Mouse (Mus musculus) liver, adult 2 months (tissue): ENCODE measurements around the gene Borcs6. TPM values are rescaled to one million over a fixed set of nuclear protein-coding genes. Genes with fewer than 3 reads are reported as not detected.

Experiments used
- DNase-seq: peaks from one replicate; pipeline ENCODE4 v3.0.0-alpha.2; 2011; ENCODE audit warnings: low read depth, low spot score; ENCODE audit errors: extremely low read depth
- H3K27ac ChIP-seq: fragments of 200-500 bp; replicated peaks from 2 replicates; pipeline ENCODE4 v1.5.1; 2012; ENCODE audit warnings: low read depth, mild to moderate bottlenecking, control low read depth, inconsistent platforms, low read length; ENCODE audit not compliant: insufficient read depth
- H3K27me3 ChIP-seq: fragments of 200-500 bp; 2 replicates; pipeline ENCODE4 v1.6.1; 2012; ENCODE audit warnings: mild to moderate bottlenecking, moderate library complexity, low read length, inconsistent platforms; ENCODE audit not compliant: control insufficient read depth, insufficient read depth
- H3K36me3 ChIP-seq: fragments of 200-500 bp; 2 replicates; pipeline ENCODE4 v1.6.1; 2012; ENCODE audit warnings: low read length, inconsistent platforms; ENCODE audit not compliant: control insufficient read depth, insufficient read depth
- H3K4me1 ChIP-seq: fragments of 200-500 bp; 2 replicates; pipeline ENCODE4 v1.6.1; 2011; ENCODE audit warnings: low read length; ENCODE audit not compliant: control insufficient read depth, insufficient read depth
- H3K4me3 ChIP-seq: fragments of 200-500 bp; 2 replicates; pipeline ENCODE4 v1.5.1; 2011; ENCODE audit warnings: low read depth, mild to moderate bottlenecking, control low read depth, low read length, moderate library complexity; ENCODE audit not compliant: insufficient read depth
- H3K79me2 ChIP-seq: fragments of 200-500 bp; 2 replicates; pipeline ENCODE4 v1.6.1; 2012; ENCODE audit warnings: inconsistent platforms, mild to moderate bottlenecking, low read length, moderate library complexity; ENCODE audit not compliant: control insufficient read depth, insufficient read depth
- H3K9ac ChIP-seq: fragments of 200-500 bp; 2 replicates; pipeline ENCODE4 v1.6.1; 2012; ENCODE audit warnings: low read depth, mild to moderate bottlenecking, control low read depth, inconsistent platforms, low read length
- CTCF ChIP-seq: fragments of 200-500 bp; IDR thresholded peaks from 2 replicates; pipeline ENCODE4 v1.5.1; 2011; ENCODE audit warnings: low read depth, low read length, control low read depth
- POLR2A ChIP-seq: fragments of 200-500 bp; IDR thresholded peaks from 2 replicates; pipeline ENCODE4 v1.6.1; 2011; ENCODE audit warnings: low read length, control low read depth; ENCODE audit not compliant: insufficient read depth; ENCODE audit errors: extremely low read depth
- WGBS: fragments of 180-500 bp; shearing (Covaris S2); methylation state at CpG from one replicate; pipeline ENCODE4 v1.1.7; 2018; 5-methylcytosine and 5-hydroxymethylcytosine counted together
- polyA plus RNA-seq: library from polyadenylated mRNA; depleted of rRNA; stranded (reverse); fragments of >200 nt; gene quantifications from 2 replicates; pipeline ENCODE4 v1.2.3, GENCODE M21; 2012
- total RNA-seq: library from RNA; depleted of rRNA; stranded (reverse); fragments of >200 nt; gene quantifications from 2 replicates; pipeline ENCODE4 v1.2.3, GENCODE M21; 2014

Borcs6 gene
- total and polyA plus RNA-seq, 2 experiments = 6.5 to 11.2 TPM

DNA sequence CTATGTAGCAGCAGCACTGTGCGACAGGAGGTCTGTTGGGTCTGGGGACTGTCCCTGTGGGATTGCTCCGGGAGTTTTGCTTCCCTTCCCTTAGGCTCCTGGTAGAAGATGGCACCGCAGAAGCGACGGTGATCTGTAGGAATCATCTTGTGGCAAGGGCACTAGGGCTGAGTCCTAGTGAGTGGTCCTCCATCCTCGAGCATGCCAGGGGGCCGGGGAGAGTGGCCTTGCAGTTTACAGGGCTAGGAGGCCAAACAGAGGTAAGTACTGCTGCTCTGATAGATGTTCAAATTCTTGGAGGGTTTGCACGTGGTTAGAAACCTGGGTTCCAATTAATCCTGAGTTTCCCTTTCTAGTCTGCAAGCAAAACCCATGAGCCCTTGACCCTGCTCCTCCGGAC lies 24.1 kb upstream of the Borcs6 start:
- Histone ChIP-seq H3K27ac (peak overlapping the region; percentile 26; the same call in 1 of the 2 replicates), H3K4me1 (peaks cover 24% of the 10 kb centered on the region), H3K27me3 (no peaks in the 10 kb centered on the region), H3K4me3 (0 out of 2 replicates have a peak overlapping the region, but pooled peaks have one; percentile 7), H3K9ac (no peak overlapping the region), H3K36me3 (no peaks in the 10 kb centered on the region), H3K79me2 (no peaks in the 10 kb centered on the region)
- no peak for TF ChIP-seq POLR2A
- TF ChIP-seq CTCF = no peak
- no peak for DNase-seq
- WGBS = 84% methylated on average over 9 of the region's 9 CpGs

DNA sequence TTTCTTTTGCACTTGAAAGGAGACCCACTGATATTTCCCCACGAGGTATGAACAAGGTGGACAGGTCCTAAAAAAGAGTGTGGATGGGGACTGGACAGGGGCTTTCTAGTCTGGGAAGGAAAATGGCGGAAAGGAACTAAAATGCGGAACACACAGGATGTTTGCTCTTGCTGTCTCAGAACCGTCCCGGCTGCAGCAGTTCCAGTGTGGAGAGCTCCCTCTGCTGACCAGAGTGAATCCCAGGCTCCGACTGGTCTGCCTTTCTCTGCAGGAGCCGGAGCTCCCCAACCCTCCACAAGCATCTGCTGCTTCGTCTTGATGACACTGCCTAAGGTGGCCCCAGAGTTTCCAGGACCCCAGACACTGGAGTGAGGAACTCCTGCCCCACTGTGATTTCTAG lies 23.7 kb upstream of the Borcs6 start:
- DNase-seq = peak; percentile 83
- peaks cover 24% of the 10 kb centered on the region for H3K4me1 ChIP-seq
- peak overlapping the region; percentile 26; the same call in 1 of the 2 replicates for H3K27ac ChIP-seq
- H3K4me3 ChIP-seq = 0 out of 2 replicates have a peak overlapping the region, but pooled peaks have one; percentile 7
- TF ChIP-seq CTCF (peak; percentile 92), POLR2A (no peak)
- H3K9ac ChIP-seq = no peak overlapping the region
- H3K27me3 ChIP-seq = no peaks in the 10 kb centered on the region
- no peaks in the 10 kb centered on the region for H3K36me3 ChIP-seq
- H3K79me2 ChIP-seq = no peaks in the 10 kb centered on the region
- WGBS = 1% methylated on average over 8 of the region's 8 CpGs

DNA sequence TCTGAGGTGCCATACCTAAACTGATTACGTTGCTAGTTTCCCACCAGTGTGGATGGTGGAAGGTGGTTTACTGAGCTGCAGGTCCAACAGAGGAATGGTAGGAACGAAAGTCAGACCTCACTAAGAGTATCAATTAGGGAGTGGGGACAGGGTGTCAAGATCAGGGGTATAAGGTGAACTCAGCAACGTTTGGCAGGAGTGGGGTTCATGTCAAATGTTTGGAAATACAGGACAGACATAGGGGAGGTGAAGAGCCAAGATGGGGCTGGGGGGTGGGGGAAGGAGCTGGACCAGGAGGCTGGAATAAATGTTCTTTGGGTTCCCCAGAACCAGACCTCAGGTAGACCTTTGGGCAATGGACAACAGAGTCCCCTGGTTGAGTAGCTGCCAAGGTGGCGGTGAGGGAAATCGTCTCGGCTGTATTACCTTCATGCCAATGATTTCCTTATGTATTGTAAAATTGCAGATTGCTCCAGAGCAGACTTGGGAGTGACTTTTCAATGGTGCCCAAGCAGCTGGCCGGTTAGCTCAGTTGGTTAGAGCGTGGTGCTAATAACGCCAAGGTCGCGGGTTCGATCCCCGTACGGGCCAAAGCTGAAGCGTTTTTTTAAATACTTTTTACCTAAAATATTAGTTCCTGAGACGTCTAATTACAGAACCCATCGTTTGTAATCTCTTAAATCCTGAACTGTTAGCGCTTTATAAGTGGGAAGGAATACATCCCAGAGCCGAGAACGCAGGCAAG lies 22.9 kb upstream of the Borcs6 start:
- 10% methylated on average over 20 of the region's 20 CpGs for WGBS
- no peaks in the 10 kb centered on the region for H3K27me3 ChIP-seq
- TF ChIP-seq CTCF = no peak
- no peaks in the 10 kb centered on the region for H3K79me2 ChIP-seq
- H3K4me3 ChIP-seq = peak overlapping the region; percentile 47
- no peaks in the 10 kb centered on the region for H3K36me3 ChIP-seq
- DNase-seq = peak; percentile 77
- peak overlapping the region; percentile 47 for H3K9ac ChIP-seq
- H3K27ac ChIP-seq = peak overlapping the region; percentile 36
- peaks cover 24% of the 10 kb centered on the region for H3K4me1 ChIP-seq

DNA sequence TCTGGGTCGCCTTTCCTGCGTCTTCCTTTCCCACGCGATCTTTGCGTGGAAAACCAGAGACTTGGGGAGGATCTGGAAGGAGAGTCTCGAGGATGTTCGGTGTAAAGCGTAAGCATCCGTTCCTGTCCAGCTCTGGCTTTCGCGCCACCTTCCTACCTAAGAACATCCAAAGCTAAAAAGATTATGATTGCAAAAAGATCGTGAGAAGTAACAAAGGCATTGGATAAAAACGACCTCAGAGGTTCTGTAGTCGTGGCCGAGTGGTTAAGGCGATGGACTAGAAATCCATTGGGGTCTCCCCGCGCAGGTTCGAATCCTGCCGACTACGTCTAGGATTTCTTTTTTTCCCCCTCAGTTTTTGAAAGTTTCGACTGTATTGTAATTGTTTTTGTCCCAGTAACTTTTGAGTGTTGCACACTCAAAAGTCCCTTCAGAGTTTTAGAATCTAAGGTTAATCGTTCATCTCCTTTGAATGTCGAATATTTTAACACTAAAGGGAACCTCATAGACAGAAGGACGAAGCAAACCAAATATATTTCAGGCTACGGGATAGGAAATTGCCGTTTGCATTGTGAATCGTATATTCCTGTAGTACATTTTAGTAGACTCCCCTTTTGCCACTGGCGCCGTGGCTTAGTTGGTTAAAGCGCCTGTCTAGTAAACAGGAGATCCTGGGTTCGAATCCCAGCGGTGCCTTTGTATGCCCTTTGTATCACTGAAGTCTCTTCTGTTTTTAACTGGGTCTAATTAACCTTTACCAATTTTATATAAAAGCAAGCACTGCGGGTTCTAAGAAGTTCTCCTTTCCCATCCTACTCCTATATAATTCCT lies 22.1 kb upstream of the Borcs6 start:
- Histone ChIP-seq H3K4me1 (peaks cover 24% of the 10 kb centered on the region), H3K27me3 (no peaks in the 10 kb centered on the region)
- WGBS = 1% methylated on average over 34 of the region's 34 CpGs

DNA sequence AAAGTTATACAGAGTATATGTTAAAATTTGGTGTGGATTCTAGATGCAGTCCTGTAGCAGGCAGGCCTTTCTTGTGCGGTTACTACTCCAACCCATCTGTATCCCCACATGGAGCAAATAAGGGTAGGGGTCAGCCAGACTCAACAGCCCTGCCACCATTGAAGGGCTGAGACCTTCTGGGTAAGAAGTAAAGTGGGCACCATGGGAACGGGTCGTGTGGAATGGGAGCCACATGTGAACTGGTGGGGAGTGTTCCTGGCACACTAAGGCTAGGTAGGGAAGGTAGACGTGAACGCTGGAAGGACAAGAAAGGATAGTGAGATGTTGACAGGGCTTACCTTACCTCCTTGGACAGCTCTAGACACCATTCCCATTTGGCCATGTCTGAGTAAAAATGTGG lies 21.3 kb upstream of the Borcs6 start:
- no peak for DNase-seq
- Histone ChIP-seq H3K27me3 (no peaks in the 10 kb centered on the region), H3K4me3 (no peak overlapping the region), H3K79me2 (no peaks in the 10 kb centered on the region), H3K9ac (no peak overlapping the region), H3K4me1 (peaks cover 24% of the 10 kb centered on the region), H3K27ac (no peak overlapping the region), H3K36me3 (no peaks in the 10 kb centered on the region)
- TF ChIP-seq CTCF (no peak), POLR2A (no peak)
- 82% methylated on average over 5 of the region's 5 CpGs for WGBS

More for the DNA sequence above, 22.1 kb upstream of the Borcs6 start:
- TF ChIP-seq POLR2A = no peak
- no peak for TF ChIP-seq CTCF
- peak; percentile 83 for DNase-seq
- Histone ChIP-seq H3K79me2 (no peaks in the 10 kb centered on the region), H3K4me3 (peak overlapping the region; percentile 47), H3K36me3 (no peaks in the 10 kb centered on the region), H3K27ac (peak overlapping the region; percentile 36), H3K9ac (peak overlapping the region; percentile 47)
